Mouse (Mus musculus) mesoderm, embryonic 11.5 days (tissue): Measurements from ENCODE around the gene Nr5a2.

Source experiments
- DNase-seq: peaks from one replicate; pipeline ENCODE4 v3.0.0-alpha.2; 2012; ENCODE audit warnings: low read depth, low spot score

Nr5a2 gene

GRCm38 (mm10) chr1:136910144-136910543 lies 50.1 kb downstream of the Nr5a2 start:
- DNase-seq, result no peak

- DNase-seq, result no peak
Observed at GRCm38 (mm10) chr1:136909494-136910037, 50.7 kb downstream of the Nr5a2 start.

- DNase-seq, result no peak
Observed at GRCm38 (mm10) chr1:136898130-136898529, 62.1 kb downstream of the Nr5a2 start.

GRCm38 (mm10) chr1:136896351-136896750 lies 63.9 kb downstream of the Nr5a2 start:
- DNase-seq, result no peak

- DNase-seq, result no peak
Observed at GRCm38 (mm10) chr1:136895877-136896276, 64.4 kb downstream of the Nr5a2 start.

GRCm38 (mm10) chr1:136894753-136895152 lies 65.5 kb downstream of the Nr5a2 start:
- DNase-seq, result no peak

GRCm38 (mm10) chr1:136893162-136893561 lies 67.1 kb downstream of the Nr5a2 start:
- no peak for DNase-seq

GRCm38 (mm10) chr1:136890439-136890838 lies 69.8 kb downstream of the Nr5a2 start:
- no peak for DNase-seq

- DNase-seq, result no peak
Observed at GRCm38 (mm10) chr1:136888704-136889103, 71.5 kb downstream of the Nr5a2 start.

- DNase-seq, result no peak
Observed at GRCm38 (mm10) chr1:136886678-136887077, 73.6 kb downstream of the Nr5a2 start.

- DNase-seq, result no peak
Observed at GRCm38 (mm10) chr1:136883458-136884174, 76.6 kb downstream of the Nr5a2 start.

- DNase-seq, result no peak
Observed at GRCm38 (mm10) chr1:136880260-136880659, 80.0 kb downstream of the Nr5a2 start.

GRCm38 (mm10) chr1:136875006-136875405 lies 85.2 kb downstream of the Nr5a2 start:
- DNase-seq, result no peak

GRCm38 (mm10) chr1:136868955-136869354 lies 91.3 kb downstream of the Nr5a2 start:
- DNase-seq, result no peak

- DNase-seq, result no peak
Observed at GRCm38 (mm10) chr1:136868285-136868684, 92.0 kb downstream of the Nr5a2 start.

GRCm38 (mm10) chr1:136866481-136867092 lies 93.7 kb downstream of the Nr5a2 start:
- DNase-seq, result no peak

- no peak for DNase-seq
Observed at GRCm38 (mm10) chr1:136863209-136863608, 97.0 kb downstream of the Nr5a2 start.

GRCm38 (mm10) chr1:136859454-136859853 lies 100.8 kb downstream of the Nr5a2 start:
- DNase-seq, result peak; percentile 24

- DNase-seq, result no peak
Observed at GRCm38 (mm10) chr1:136858724-136859123, 101.5 kb downstream of the Nr5a2 start.

- DNase-seq, result no peak
Observed at GRCm38 (mm10) chr1:136856104-136856503, 104.1 kb downstream of the Nr5a2 start.

- DNase-seq, result no peak
Observed at GRCm38 (mm10) chr1:136848791-136849190, 111.5 kb downstream of the Nr5a2 start.

GRCm38 (mm10) chr1:136846081-136846480 lies 114.2 kb downstream of the Nr5a2 start:
- DNase-seq, result no peak

GRCm38 (mm10) chr1:136845341-136845740 lies 114.9 kb downstream of the Nr5a2 start:
- DNase-seq, result no peak
